Mouse (Mus musculus) heart, postnatal 0 days (tissue): ENCODE measurements around the gene Zswim4. TPM values are rescaled to one million over a fixed set of nuclear protein-coding genes. Genes with fewer than 3 reads are reported as not detected.

ENCODE experiments used
- ATAC-seq: fragments of 200-750 bp; cut with Nextera tagmentation; 2 replicates; pipeline ENCODE4 v1.8.0; 2017; ENCODE audit warnings: low read depth, moderate number of reproducible peaks, moderate library complexity; ENCODE audit not compliant: insufficient read depth
- DNase-seq: peaks from one replicate; pipeline ENCODE4 v3.0.0-alpha.2; 2016; ENCODE audit warnings: low spot score
- H3K27ac ChIP-seq: fragments of 300-500 bp; sonication (generic); 2 replicates; pipeline ENCODE4 v1.5.1; 2014; ENCODE audit warnings: low read depth, mild to moderate bottlenecking
- H3K27me3 ChIP-seq: fragments of 300-500 bp; sonication (generic); 2 replicates; pipeline ENCODE4 v1.6.1; 2014; ENCODE audit warnings: low read length, mixed read lengths; ENCODE audit not compliant: control insufficient read depth, insufficient read depth
- H3K36me3 ChIP-seq: fragments of 300-500 bp; sonication (generic); replicated peaks from 2 replicates; pipeline ENCODE4 v1.6.1; 2014; ENCODE audit warnings: low read length, mixed read lengths; ENCODE audit not compliant: control insufficient read depth, insufficient read depth
- H3K4me1 ChIP-seq: fragments of 300-500 bp; sonication (generic); 2 replicates; pipeline ENCODE4 v1.6.1; 2014; ENCODE audit warnings: antibody characterized with exemption; ENCODE audit not compliant: control insufficient read depth, insufficient read depth
- H3K4me2 ChIP-seq: fragments of 300-500 bp; sonication (generic); 2 replicates; pipeline ENCODE4 v1.6.1; 2014; ENCODE audit warnings: low read depth, mild to moderate bottlenecking, low read length, moderate library complexity
- H3K4me3 ChIP-seq: fragments of 300-500 bp; sonication (generic); 2 replicates; pipeline ENCODE4 v1.5.1; 2014; ENCODE audit warnings: low read depth, low read length
- H3K9ac ChIP-seq: fragments of 300-500 bp; sonication (generic); replicated peaks from 2 replicates; pipeline ENCODE4 v1.6.1; 2014; ENCODE audit warnings: low read depth, low read length, mixed read lengths
- H3K9me3 ChIP-seq: fragments of 300-500 bp; sonication (generic); replicated peaks from 2 replicates; pipeline ENCODE4 v1.6.1; 2016; ENCODE audit warnings: low read length; ENCODE audit not compliant: control insufficient read depth
- CTCF ChIP-seq: IDR thresholded peaks from 2 replicates; pipeline ENCODE4 v1.5.1; 2016; ENCODE audit warnings: antibody characterized with exemption, control low read depth, low read depth
- EP300 ChIP-seq: IDR thresholded peaks from 2 replicates; pipeline ENCODE4 v1.6.1; 2016; ENCODE audit warnings: antibody characterized with exemption, low read depth
- WGBS: fragments of 180-500 bp; shearing (Covaris S2); extraction: QIAGEN DNeasy Blood & Tissue Kit; methylation state at CpG from one replicate; pipeline ENCODE4 v1.1.7; 2014; 5-methylcytosine and 5-hydroxymethylcytosine counted together
- polyA plus RNA-seq: library from polyadenylated mRNA; unstranded; fragments of >200 nt; fragmentation: Nextera tagmentation; extraction: Ambion mirVana; gene quantifications from 2 replicates; pipeline ENCODE4 v1.2.1, GENCODE M21; 2015
- total RNA-seq: library from RNA; depleted of rRNA; stranded (reverse); fragments of >200 nt; gene quantifications from 2 replicates; pipeline ENCODE4 v1.2.3, GENCODE M21; 2014; ENCODE audit warnings: low replicate concordance

The Zswim4 gene
- total and polyA plus RNA-seq, 2 experiments from 2014 or later: 4.6 to 23.8 TPM

DNA sequence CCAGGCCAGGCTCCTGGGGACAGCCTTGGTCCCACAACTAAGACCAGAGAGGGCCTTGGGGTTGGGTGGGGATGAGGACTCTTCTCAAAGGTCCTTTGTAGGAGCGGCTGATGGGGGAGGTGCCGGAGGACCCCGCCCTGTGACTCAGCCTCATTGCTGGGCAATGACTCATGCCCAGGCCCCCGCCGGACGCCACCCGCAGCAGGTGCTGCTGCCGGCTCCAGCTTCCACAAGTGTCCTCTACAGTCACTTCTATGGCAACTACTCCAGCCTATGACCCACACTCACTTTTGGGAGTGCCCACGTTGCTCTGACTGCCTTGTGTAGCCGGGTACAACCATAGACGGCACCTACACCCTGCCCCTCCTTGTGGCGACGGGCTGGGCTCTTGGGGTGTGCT is 44.8 kb downstream of the Zswim4 start:
- WGBS: 11% methylated on average over 13 of the region's 13 CpGs
- Histone ChIP-seq H3K36me3 (no peaks in the 10 kb centered on the region), H3K4me1 (peaks cover 12% of the 10 kb centered on the region), H3K4me3 (peak overlapping the region; percentile 24), H3K27ac (peak overlapping the region; percentile 93), H3K4me2 (peak overlapping the region; percentile 52), H3K9ac (peak overlapping the region; percentile 48; the same call in 1 of the 2 replicates), H3K9me3 (no peaks in the 10 kb centered on the region), H3K27me3 (no peaks in the 10 kb centered on the region)
- TF ChIP-seq EP300 (peak; percentile 61; the same call in 1 of the 2 replicates), CTCF (no peak)
- DNase-seq (peak; percentile 89), ATAC-seq (peak; percentile 83)

DNA sequence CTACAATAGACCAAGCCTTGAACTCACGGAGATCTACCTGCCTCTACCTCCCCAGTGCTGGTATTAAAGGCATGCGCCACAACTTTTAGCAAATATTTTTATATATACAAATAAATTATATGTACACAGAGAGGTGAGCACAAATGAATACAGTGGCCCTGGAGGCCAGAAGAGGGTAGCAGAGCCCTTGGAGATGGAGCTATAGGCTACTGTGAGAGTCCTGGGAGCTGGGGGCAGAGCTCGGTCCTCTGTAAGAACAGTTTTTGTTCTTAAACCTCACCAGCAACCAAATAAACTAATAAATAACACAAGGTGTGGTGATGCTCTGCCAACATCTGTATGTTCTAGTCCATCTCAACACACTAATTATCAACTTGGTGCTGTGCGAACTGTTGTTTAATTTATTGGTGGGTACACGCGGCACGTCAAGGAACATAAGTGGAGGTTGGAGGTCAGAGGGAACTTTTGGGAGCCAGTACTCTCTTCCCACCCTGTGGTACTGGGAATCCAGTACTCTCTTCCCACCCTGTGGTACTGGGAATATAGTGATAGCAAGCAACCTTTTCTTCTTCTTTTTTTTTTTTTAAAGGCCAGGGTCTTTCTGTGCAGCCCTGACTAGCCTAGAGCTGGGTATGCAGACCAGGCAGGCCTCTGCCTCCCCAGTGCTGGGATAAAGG is 46.5 kb downstream of the Zswim4 start:
- Histone ChIP-seq H3K9me3 (no peaks in the 10 kb centered on the region), H3K9ac (no peak overlapping the region), H3K4me1 (peaks cover 12% of the 10 kb centered on the region), H3K27ac (peak overlapping the region; percentile 73), H3K4me3 (no peak overlapping the region), H3K4me2 (no peak overlapping the region), H3K36me3 (no peaks in the 10 kb centered on the region), H3K27me3 (no peaks in the 10 kb centered on the region)
- WGBS: 93% methylated on average over 7 of the region's 7 CpGs
- ATAC-seq (no peak), DNase-seq (no peak)
- TF ChIP-seq CTCF (no peak), EP300 (no peak)

DNA sequence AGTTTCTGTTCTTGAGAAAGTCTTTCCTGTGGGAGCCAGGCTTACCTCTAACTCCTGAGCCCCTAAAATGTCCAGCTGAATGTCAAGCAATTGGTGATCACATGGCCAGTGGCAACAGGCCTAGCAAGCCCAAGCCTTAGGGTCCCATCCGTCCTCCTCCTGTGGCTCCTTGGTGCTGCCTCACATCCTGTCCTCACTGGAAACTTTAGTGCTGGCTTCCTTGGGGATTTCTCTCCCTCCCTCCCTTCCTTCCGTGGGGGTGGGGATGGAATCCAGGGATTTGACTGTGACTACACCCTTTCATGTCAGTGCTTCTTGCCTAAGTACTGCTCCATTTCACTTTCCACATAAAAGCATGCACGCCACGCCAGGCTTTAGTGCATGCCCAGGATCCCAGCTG is 47.3 kb downstream of the Zswim4 start:
- Histone ChIP-seq H3K9me3 (no peaks in the 10 kb centered on the region), H3K4me1 (peaks cover 12% of the 10 kb centered on the region), H3K27me3 (no peaks in the 10 kb centered on the region), H3K36me3 (no peaks in the 10 kb centered on the region), H3K4me2 (no peak overlapping the region), H3K4me3 (no peak overlapping the region), H3K27ac (peak overlapping the region; percentile 73), H3K9ac (no peak overlapping the region)
- peak; percentile 62 for DNase-seq
- ATAC-seq: no peak
- TF ChIP-seq CTCF: no peak
- TF ChIP-seq EP300: peak; percentile 94
- WGBS: 42% methylated on average over 4 of the region's 4 CpGs

DNA sequence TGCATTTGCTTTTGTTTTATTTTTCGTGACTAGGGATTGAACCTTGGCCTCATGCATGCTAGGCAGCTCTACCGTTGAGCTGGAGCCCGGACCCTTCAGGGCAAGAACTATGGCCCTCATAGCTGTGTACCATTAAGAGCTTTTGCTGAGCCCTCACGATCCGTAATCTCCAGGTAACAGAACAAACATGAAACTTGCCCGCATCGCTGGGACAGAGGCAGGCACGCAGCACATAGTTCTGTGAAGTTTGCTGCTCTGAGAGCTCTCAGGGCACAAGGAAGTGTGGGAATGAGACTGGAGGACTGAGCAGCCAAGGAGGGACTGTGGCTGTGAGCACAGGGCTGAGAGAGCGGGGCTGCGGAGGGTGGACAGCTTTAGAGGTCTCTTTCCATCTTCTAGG is 48.2 kb downstream of the Zswim4 start:
- TF ChIP-seq EP300 (no peak), CTCF (no peak)
- Histone ChIP-seq H3K27me3 (no peaks in the 10 kb centered on the region), H3K9ac (no peak overlapping the region), H3K9me3 (no peaks in the 10 kb centered on the region), H3K4me2 (no peak overlapping the region), H3K27ac (no peak overlapping the region), H3K4me1 (peaks cover 19% of the 10 kb centered on the region), H3K36me3 (no peaks in the 10 kb centered on the region), H3K4me3 (no peak overlapping the region)
- WGBS: 87% methylated on average over 10 of the region's 10 CpGs
- DNase-seq (no peak), ATAC-seq (no peak)

DNA sequence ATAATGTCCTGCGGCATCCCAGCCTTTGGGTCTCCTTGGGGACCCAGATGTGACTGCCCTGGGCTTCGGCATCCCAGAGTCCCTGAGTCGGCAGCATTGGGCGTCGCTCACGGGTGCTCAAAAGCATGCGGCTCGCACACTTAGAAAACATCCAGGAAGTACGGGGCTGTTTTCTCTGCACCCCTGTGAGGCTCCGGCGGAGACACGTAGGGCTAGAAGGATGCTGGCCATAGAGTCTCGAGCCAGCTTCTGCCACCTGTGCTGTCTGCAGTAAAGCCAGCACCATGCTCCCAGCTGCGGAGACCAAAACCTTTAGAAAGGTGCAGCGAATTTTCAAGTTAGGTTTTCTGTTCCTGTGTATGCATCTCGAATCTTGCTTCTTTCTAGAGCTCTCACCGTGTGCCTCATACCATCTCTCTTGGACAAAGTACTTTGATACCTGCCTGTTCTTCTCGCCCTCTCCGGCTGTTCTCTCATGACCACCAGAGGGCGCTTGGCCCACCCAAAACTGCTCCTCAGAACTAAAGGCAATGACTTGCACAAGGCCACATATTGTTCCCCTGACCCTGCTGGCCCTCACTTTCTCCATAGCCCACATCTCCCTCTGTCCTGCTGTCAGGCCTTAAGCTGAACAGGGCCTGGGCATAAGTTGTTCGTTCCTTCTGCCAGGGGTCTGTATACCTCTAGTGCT is 49.6 kb downstream of the Zswim4 start:
- DNase-seq: peak; percentile 55
- peak; percentile 80 for TF ChIP-seq CTCF
- TF ChIP-seq EP300: no peak
- H3K9me3 ChIP-seq: no peaks in the 10 kb centered on the region
- peak overlapping the region; percentile 8; the same call in 1 of the 2 replicates for H3K9ac ChIP-seq
- H3K4me2 ChIP-seq: peak overlapping the region; percentile 70
- no peaks in the 10 kb centered on the region for H3K36me3 ChIP-seq
- H3K4me1 ChIP-seq: peaks cover 23% of the 10 kb centered on the region
- WGBS: 4% methylated on average over 21 of the region's 21 CpGs
- H3K27ac ChIP-seq: peak overlapping the region; percentile 75
- no peak for ATAC-seq
- H3K4me3 ChIP-seq: peak overlapping the region; percentile 41
- H3K27me3 ChIP-seq: no peaks in the 10 kb centered on the region
